Mouse (Mus musculus) C2C12 (cell line): ENCODE measurements at regions not wholly inside any gene's neighbourhood (a gene's known extent, or its start where the extent isn't known, plus 50 kb on each side); places are given as distances from the start of the nearest gene placed in this dataset.

Source experiments
- CTCF ChIP-seq: IDR thresholded peaks from one replicate; pipeline ENCODE4 v1.5.1; 2011; ENCODE audit not compliant: control insufficient read depth, insufficient read depth, insufficient read length
- MAX ChIP-seq: IDR thresholded peaks from one replicate; pipeline ENCODE4 v1.6.1; 2011; ENCODE audit warnings: mild to moderate bottlenecking, control low read depth
- MYOD1 ChIP-seq: IDR thresholded peaks from one replicate; pipeline ENCODE4 v1.6.1; 2011; ENCODE audit warnings: low read depth; ENCODE audit not compliant: control insufficient read depth, insufficient read length
- MYOG ChIP-seq: IDR thresholded peaks from one replicate; pipeline ENCODE4 v1.6.1; 2011; ENCODE audit not compliant: control insufficient read depth, insufficient read length; ENCODE audit errors: extremely low read depth

- TF ChIP-seq MAX (no peak), MYOD1 (no peak), CTCF (no peak), MYOG (no peak)
These were observed 237.3 kb upstream of the Prickle1 start for GRCm38 (mm10) chr15:93832956-93833355.
